Mouse (Mus musculus) intestine, embryonic 16.5 days (tissue): ENCODE data around the gene Hoxa5. TPM values are rescaled to one million over a fixed set of nuclear protein-coding genes. Genes with fewer than 3 reads are reported as not detected.

Experiments
- ATAC-seq: fragments of 200-750 bp; cut with Nextera tagmentation; 2 replicates; pipeline ENCODE4 v1.8.0; 2017; ENCODE audit warnings: moderate TSS enrichment, moderate library complexity
- H3K27ac ChIP-seq: fragments of 300-500 bp; sonication (generic); 2 replicates; pipeline ENCODE4 v1.5.1; 2014; ENCODE audit warnings: mild to moderate bottlenecking, low read length
- H3K27me3 ChIP-seq: fragments of 300-500 bp; sonication (generic); replicated peaks from 2 replicates; pipeline ENCODE4 v1.6.1; 2014; ENCODE audit warnings: low read length, control low read depth, mixed read lengths; ENCODE audit not compliant: control insufficient read depth, insufficient read depth
- H3K36me3 ChIP-seq: fragments of 300-500 bp; sonication (generic); 2 replicates; pipeline ENCODE4 v1.6.1; 2014; ENCODE audit warnings: low read length, control low read depth; ENCODE audit not compliant: control insufficient read depth, insufficient read depth
- H3K4me1 ChIP-seq: fragments of 300-500 bp; sonication (generic); 2 replicates; pipeline ENCODE4 v1.6.1; 2014; ENCODE audit warnings: low read length, control low read depth, mixed read lengths; ENCODE audit not compliant: control insufficient read depth, insufficient read depth
- H3K4me2 ChIP-seq: fragments of 300-500 bp; sonication (generic); 2 replicates; pipeline ENCODE4 v1.6.1; 2014; ENCODE audit warnings: low read depth, low read length, control low read depth
- H3K4me3 ChIP-seq: fragments of 300-500 bp; sonication (generic); 2 replicates; pipeline ENCODE4 v1.5.1; 2014; ENCODE audit warnings: mild to moderate bottlenecking, low read length
- H3K9ac ChIP-seq: fragments of 300-500 bp; sonication (generic); 2 replicates; pipeline ENCODE4 v1.6.1; 2014; ENCODE audit warnings: low read depth, low read length
- H3K9me3 ChIP-seq: fragments of 300-500 bp; sonication (generic); 2 replicates; pipeline ENCODE4 v1.6.1; 2016; ENCODE audit warnings: low read length, control low read depth; ENCODE audit not compliant: control insufficient read depth
- WGBS: fragments of 180-500 bp; shearing (Covaris S2); extraction: QIAGEN DNeasy Blood & Tissue Kit; methylation state at CpG from one replicate; pipeline ENCODE4 v1.1.7; 2014; 5-methylcytosine and 5-hydroxymethylcytosine counted together
- polyA plus RNA-seq: library from polyadenylated mRNA; unstranded; fragments of >200 nt; fragmentation: Nextera tagmentation; extraction: Ambion mirVana; gene quantifications from 2 replicates; pipeline ENCODE4 v1.2.1, GENCODE M21; 2015

Gene Hoxa5
- polyA plus RNA-seq, 1 experiment from 2014 or later, result 15.3 TPM

GRCm38 (mm10) chr6:52203121-52203370, 1.3 kb downstream of the Hoxa5 start:
- WGBS, result 13% methylated on average over 10 of the region's 10 CpGs
- peaks cover 24% of the 10 kb centered on the region for H3K4me1 ChIP-seq
- no peak for ATAC-seq

GRCm38 (mm10) chr6:52202362-52203120, 1.8 kb downstream of the Hoxa5 start:
- ATAC-seq, result no peak
- WGBS, result 30% methylated on average over 22 of the region's 22 CpGs
- H3K36me3 ChIP-seq, result no peaks in the 10 kb centered on the region
- peaks cover 13% of the 10 kb centered on the region for H3K27me3 ChIP-seq
- peaks cover 26% of the 10 kb centered on the region for H3K4me1 ChIP-seq
- peak overlapping the region; percentile 81 for H3K9ac ChIP-seq
- H3K4me3 ChIP-seq, result peak overlapping the region; percentile 60
- H3K4me2 ChIP-seq, result peak overlapping the region; percentile 74
- peak overlapping the region; percentile 65 for H3K27ac ChIP-seq
- no peaks in the 10 kb centered on the region for H3K9me3 ChIP-seq

More at GRCm38 (mm10) chr6:52203121-52203370, 1.3 kb downstream of the Hoxa5 start:
- peak overlapping the region; percentile 65 for H3K27ac ChIP-seq
- H3K27me3 ChIP-seq, result peaks cover 13% of the 10 kb centered on the region
- H3K4me2 ChIP-seq, result peak overlapping the region; percentile 74
- H3K9ac ChIP-seq, result peak overlapping the region; percentile 81
- H3K36me3 ChIP-seq, result no peaks in the 10 kb centered on the region
- H3K4me3 ChIP-seq, result peak overlapping the region; percentile 60
- H3K9me3 ChIP-seq, result no peaks in the 10 kb centered on the region

- peak overlapping the region; percentile 65 for H3K9ac ChIP-seq
- no peaks in the 10 kb centered on the region for H3K36me3 ChIP-seq
- H3K27ac ChIP-seq, result 0 out of 2 replicates have a peak overlapping the region, but pooled peaks have one; percentile 53
- no peaks in the 10 kb centered on the region for H3K9me3 ChIP-seq
- peak overlapping the region; percentile 27 for H3K4me3 ChIP-seq
- H3K4me1 ChIP-seq, result peaks cover 23% of the 10 kb centered on the region
- no peak for ATAC-seq
- WGBS, result 48% methylated on average over 1 of the region's 1 CpGs
- H3K27me3 ChIP-seq, result peaks cover 10% of the 10 kb centered on the region
- H3K4me2 ChIP-seq, result peak overlapping the region; percentile 53
Observed at GRCm38 (mm10) chr6:52201269-52201668, 3.1 kb downstream of the Hoxa5 start.

GRCm38 (mm10) chr6:52200751-52201250, 3.6 kb downstream of the Hoxa5 start:
- Histone ChIP-seq H3K9ac (peak overlapping the region; percentile 65), H3K27ac (peak overlapping the region; percentile 64), H3K4me1 (peaks cover 23% of the 10 kb centered on the region), H3K4me3 (peak overlapping the region; percentile 34), H3K27me3 (peaks cover 8% of the 10 kb centered on the region), H3K36me3 (no peaks in the 10 kb centered on the region), H3K4me2 (peak overlapping the region; percentile 53), H3K9me3 (no peaks in the 10 kb centered on the region)
- ATAC-seq, result peak; percentile 33
- 19% methylated on average over 10 of the region's 10 CpGs for WGBS

- H3K9me3 ChIP-seq, result no peaks in the 10 kb centered on the region
- H3K4me2 ChIP-seq, result peak overlapping the region; percentile 53
- H3K27ac ChIP-seq, result peak overlapping the region; percentile 64
- H3K36me3 ChIP-seq, result no peaks in the 10 kb centered on the region
- peaks cover 21% of the 10 kb centered on the region for H3K4me1 ChIP-seq
- H3K27me3 ChIP-seq, result peaks cover 2% of the 10 kb centered on the region; the same call in 1 of the 2 replicates
- peak; percentile 52 for ATAC-seq
- peak overlapping the region; percentile 34 for H3K4me3 ChIP-seq
- WGBS, result 19% methylated on average over 30 of the region's 30 CpGs
- peak overlapping the region; percentile 65 for H3K9ac ChIP-seq
Observed at GRCm38 (mm10) chr6:52200073-52200750, 4.2 kb downstream of the Hoxa5 start.

- peak overlapping the region; percentile 16; the same call in 1 of the 2 replicates for H3K4me2 ChIP-seq
- ATAC-seq, result peak; percentile 55
- H3K9ac ChIP-seq, result no peak overlapping the region
- no peaks in the 10 kb centered on the region for H3K9me3 ChIP-seq
- H3K36me3 ChIP-seq, result no peaks in the 10 kb centered on the region
- H3K27me3 ChIP-seq, result no peaks in the 10 kb centered on the region; the same call in 1 of the 2 replicates
- H3K27ac ChIP-seq, result peak overlapping the region; percentile 79; the same call in 1 of the 2 replicates
- 7% methylated on average over 10 of the region's 10 CpGs for WGBS
- H3K4me3 ChIP-seq, result no peak overlapping the region
- peaks cover 39% of the 10 kb centered on the region for H3K4me1 ChIP-seq
Observed at GRCm38 (mm10) chr6:52197271-52197670, 7.1 kb downstream of the Hoxa5 start.

- Histone ChIP-seq H3K4me2 (peak overlapping the region; percentile 16; the same call in 1 of the 2 replicates), H3K27me3 (no peaks in the 10 kb centered on the region; the same call in 1 of the 2 replicates), H3K4me1 (peaks cover 39% of the 10 kb centered on the region), H3K4me3 (no peak overlapping the region), H3K9ac (no peak overlapping the region), H3K36me3 (no peaks in the 10 kb centered on the region), H3K9me3 (no peaks in the 10 kb centered on the region), H3K27ac (peak overlapping the region; percentile 4; the same call in 1 of the 2 replicates)
- ATAC-seq, result no peak
- 20% methylated on average over 9 of the region's 9 CpGs for WGBS
Observed at GRCm38 (mm10) chr6:52196811-52197210, 7.6 kb downstream of the Hoxa5 start.

- no peaks in the 10 kb centered on the region for H3K36me3 ChIP-seq
- no peak for ATAC-seq
- H3K9me3 ChIP-seq, result no peaks in the 10 kb centered on the region
- 17% methylated on average over 10 of the region's 10 CpGs for WGBS
- peak overlapping the region; percentile 67 for H3K27ac ChIP-seq
- H3K9ac ChIP-seq, result peak overlapping the region; percentile 52
- H3K27me3 ChIP-seq, result no peaks in the 10 kb centered on the region; the same call in 1 of the 2 replicates
- peak overlapping the region; percentile 32 for H3K4me2 ChIP-seq
- peaks cover 32% of the 10 kb centered on the region for H3K4me1 ChIP-seq
- no peak overlapping the region for H3K4me3 ChIP-seq
Observed at GRCm38 (mm10) chr6:52194690-52195089, 9.7 kb downstream of the Hoxa5 start.

- peak overlapping the region; percentile 95 for H3K4me2 ChIP-seq
- H3K4me1 ChIP-seq, result peaks cover 32% of the 10 kb centered on the region
- no peaks in the 10 kb centered on the region; the same call in 1 of the 2 replicates for H3K27me3 ChIP-seq
- peak; percentile 71 for ATAC-seq
- WGBS, result 1% methylated on average over 43 of the region's 55 CpGs
- H3K9ac ChIP-seq, result peak overlapping the region; percentile 73
- H3K36me3 ChIP-seq, result no peaks in the 10 kb centered on the region
- no peaks in the 10 kb centered on the region for H3K9me3 ChIP-seq
- peak overlapping the region; percentile 89 for H3K27ac ChIP-seq
- H3K4me3 ChIP-seq, result peak overlapping the region; percentile 70
Observed at GRCm38 (mm10) chr6:52191860-52192550, 12.4 kb downstream of the Hoxa5 start.
